In the genomic region with DNA sequence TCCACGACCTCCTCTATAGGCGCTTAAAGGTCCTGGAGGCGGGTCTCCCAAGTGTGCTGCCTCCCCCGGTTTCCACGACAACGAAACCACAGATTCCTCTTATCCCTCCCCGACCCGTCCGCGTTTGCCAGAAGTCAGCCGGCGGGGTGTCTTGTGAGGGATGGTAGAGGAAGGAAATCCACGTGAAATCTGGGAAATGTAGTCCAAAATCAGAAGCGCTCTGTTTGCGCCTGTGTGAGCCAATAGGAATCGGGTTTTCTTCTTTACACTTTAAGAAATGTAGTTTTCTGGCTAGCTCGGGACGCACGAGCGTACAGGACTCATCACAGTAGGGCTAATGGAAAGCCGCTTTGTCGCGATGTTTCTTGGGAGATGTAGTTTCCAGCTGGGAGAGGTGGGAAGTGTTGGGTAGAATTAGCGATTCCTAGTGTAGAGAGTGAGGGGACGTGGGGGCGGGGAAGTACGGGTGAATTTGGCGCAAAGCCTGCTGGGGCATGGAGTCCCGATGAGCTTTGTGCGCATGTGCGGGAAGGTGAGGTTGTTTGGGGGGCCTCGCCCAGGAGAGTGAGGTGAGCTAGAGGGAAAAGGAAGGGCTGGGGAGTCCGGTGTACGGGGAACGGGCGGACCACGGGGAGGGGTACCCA, we compare ENCODE assay signal across 8 mouse cellular contexts. TPM values are rescaled to one million over a fixed set of nuclear protein-coding genes. Genes with fewer than 3 reads are reported as not detected.
DNase-seq lines count a peak whose midpoint lies in the region; ATAC-seq lines count a peak whose summit lies in the region.

A gene (plus strand): TSS at position 221 of the 644 bp plus-strand sequence.

- H3K36me3 ChIP-seq in hindbrain, embryonic 16.5 days (ENCODE audit: control insufficient read depth, insufficient read depth, low read length) = no peaks in the 10 kb centered on the region
- H3K36me3 ChIP-seq in macrophage (ENCODE audit: inconsistent target) = 0 out of 2 replicates have a peak, but pooled peaks cover 8% of the 10 kb centered on the region

- H3K4me2 ChIP-seq in hindbrain, embryonic 16.5 days (ENCODE audit: low read length) = peak within 1 kb of the TSS; percentile 71

- peak; percentile 97 for ATAC-seq in hindbrain, embryonic 16.5 days

- H3K27ac ChIP-seq in hindbrain, embryonic 16.5 days (ENCODE audit: low read depth, low read length) = peak within 1 kb of the TSS; percentile 80
- peak within 1 kb of the TSS; percentile 74 for H3K27ac ChIP-seq in macrophage

- H3K4me3 ChIP-seq in hindbrain, embryonic 16.5 days (ENCODE audit: low read length) = peak within 1 kb of the TSS; percentile 71
- peak within 1 kb of the TSS; percentile 86 for H3K4me3 ChIP-seq in macrophage (ENCODE audit: inconsistent target)

- peak; percentile 98 for DNase-seq in WW6 (ENCODE audit: low read depth, low spot score)
- peak; percentile 97 to 99 for DNase-seq in cerebellum, postnatal 4 days (ENCODE audit: low spot score in 2 of 2)
- peak; percentile 96 for DNase-seq in gastrocnemius, adult 18-20 months (ENCODE audit: low spot score)
- DNase-seq in left cerebral cortex, adult 18-20 months (ENCODE audit: low spot score in 2 of 2) = peak; percentile 99 to 100
- DNase-seq in right cerebral cortex, adult 18-20 months = peak; percentile 99
- DNase-seq in urinary bladder, postnatal 10 days (ENCODE audit: low spot score) = peak; percentile 87

- H3K9me3 ChIP-seq in hindbrain, embryonic 16.5 days (ENCODE audit: control insufficient read depth, low read length) = no peaks in the 10 kb centered on the region

- no peaks in the 10 kb centered on the region for H3K27me3 ChIP-seq in hindbrain, embryonic 16.5 days (replicated peaks; ENCODE audit: control insufficient read depth, insufficient read depth, low read length)

- H3K9ac ChIP-seq in hindbrain, embryonic 16.5 days (ENCODE audit: low read depth, low read length) = peak within 1 kb of the TSS; percentile 84

- WGBS in hindbrain, embryonic 16.5 days = 1% methylated on average over 37 of the region's 37 CpGs
- under 1% methylated on average over 34 of the region's 37 CpGs for WGBS in macrophage (ENCODE audit: missing documents)

- peaks cover 5% of the 10 kb centered on the region for H3K4me1 ChIP-seq in hindbrain, embryonic 16.5 days (ENCODE audit: control insufficient read depth, insufficient read depth, low read depth, low read length)

- peaks cover 32% of the 10 kb centered on the region for H3K79me2 ChIP-seq in macrophage (ENCODE audit: inconsistent target)

RNA-seq across cellular contexts. Expression of the gene that starts here (rescaled TPM):
- total RNA-seq in gastrocnemius, adult 18-20 months (2021) = 10 to 100 TPM in 1 of 2 experiments, 1 to 10 TPM in 1; 6.3 to 10.0 TPM
- 77.6 and 86.3 TPM in 2 replicates for polyA plus RNA-seq in hindbrain, embryonic 16.5 days (2015; fragmentation: Nextera tagmentation; extraction: Ambion mirVana)
- 10 to 100 TPM; 52.1 to 54.8 TPM for total RNA-seq in left cerebral cortex, adult 18-20 months (2021)
- total RNA-seq in macrophage (2018; cell fraction: chromatin; rRNA removed) = 10 to 100 TPM in 24 of 26 experiments, 1 to 10 TPM in 2; 4.0 to 83.3 (median 31.6) TPM
- total RNA-seq in macrophage (2018; cell fraction: cytosol; rRNA removed) = 10 to 100 TPM in 21 of 26 experiments, 1 to 10 TPM in 5; 6.1 to 21.9 (median 16.8) TPM
- total RNA-seq in macrophage (2018; cell fraction: nucleus; rRNA removed) = 10 to 100 TPM in 23 of 26 experiments, 1 to 10 TPM in 3; 7.9 to 45.4 (median 23.0) TPM
- 5.2 to 17.1 TPM (median 13.0 TPM) in 3 replicates for polyA plus RNA-seq in macrophage (2018)

Comparison
In these comparisons a context has a peak if more than half of its experiments do, and no peak if none do; other contexts are left out.
1. Peak in every context shown above with its lines: DNase-seq, ATAC-seq, H3K4me3 ChIP-seq and H3K27ac ChIP-seq.
2. RNA of the gene that starts here (total RNA-seq): 52.1 to 54.8 TPM in left cerebral cortex, adult 18-20 months; 6.3 to 10.0 TPM in gastrocnemius, adult 18-20 months; every median in the first group is over 4 times any median in the second.